Mouse (Mus musculus) adrenal gland, postnatal 10 days (tissue): ENCODE results near the gene Wnk2. TPM values are rescaled to one million over a fixed set of nuclear protein-coding genes. Genes with fewer than 3 reads are reported as not detected.
"Not testable (repeated sequence)": the region's sequence is repeated elsewhere in the genome, so short reads cannot be mapped to it uniquely, and the experiment has no call there.

Experiments used
- DNase-seq: peaks from one replicate; pipeline ENCODE4 v3.0.0; 2021; ENCODE audit warnings: mixed read lengths
- total RNA-seq, 2 experiments: library from RNA; stranded (reverse); gene quantifications; 2 replicates each; pipeline ENCODE4 v1.2.3; 2021

Gene Wnk2
- total RNA-seq, 2 experiments from 2014 or later = 4.1 to 8.3 TPM

GRCm38 (mm10) chr13:49092596-49092995, 55.2 kb downstream of the Wnk2 start:
- no peak for DNase-seq

- no peak for DNase-seq
Measured at GRCm38 (mm10) chr13:49090176-49090575, 57.6 kb downstream of the Wnk2 start.

GRCm38 (mm10) chr13:49088874-49089273, 58.9 kb downstream of the Wnk2 start:
- DNase-seq = peak; percentile 61

- DNase-seq = peak; percentile 59
Measured at GRCm38 (mm10) chr13:49087420-49087819, 60.4 kb downstream of the Wnk2 start.

- DNase-seq = no peak
Measured at GRCm38 (mm10) chr13:49086431-49086830, 61.4 kb downstream of the Wnk2 start.

- DNase-seq = no peak
Measured at GRCm38 (mm10) chr13:49085211-49085610, 62.6 kb downstream of the Wnk2 start.

- no peak for DNase-seq
Measured at GRCm38 (mm10) chr13:49084781-49085180, 63.0 kb downstream of the Wnk2 start.

GRCm38 (mm10) chr13:49083941-49084340, 63.9 kb downstream of the Wnk2 start:
- DNase-seq = no peak

DNA sequence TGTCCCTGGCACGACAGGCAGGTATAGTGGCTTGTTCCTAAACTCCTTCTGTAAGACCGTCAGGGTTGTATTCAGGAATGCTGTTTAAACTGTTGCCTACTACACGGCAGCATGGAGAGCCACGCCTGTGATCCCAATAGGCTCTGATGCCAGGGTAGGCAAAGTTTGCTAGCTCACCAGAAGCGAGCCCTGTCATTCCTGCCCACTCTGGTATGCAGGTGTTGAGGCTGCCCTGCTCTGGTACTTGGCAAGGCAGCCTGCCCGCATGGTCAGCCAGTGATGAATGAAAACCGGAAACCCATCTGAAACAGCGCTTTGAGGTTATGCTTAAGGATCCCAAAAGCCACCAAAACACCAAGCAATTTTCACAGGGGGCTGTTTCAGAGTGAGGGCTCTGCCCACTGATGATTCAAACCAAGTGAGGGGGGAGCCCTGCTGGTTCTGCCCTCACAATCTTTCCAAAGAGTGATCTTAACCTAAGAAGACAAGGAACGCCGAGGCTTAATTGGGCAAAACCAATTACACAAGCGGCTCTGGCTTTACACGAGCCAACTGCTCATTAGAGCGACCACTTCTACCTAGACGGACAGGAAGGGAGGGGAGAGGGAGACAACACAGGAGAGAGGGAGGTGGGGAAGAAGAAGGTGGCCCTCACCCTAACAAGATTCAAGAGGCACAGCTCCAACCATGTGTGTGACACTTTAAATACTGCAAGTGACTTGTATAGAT, 65.5 kb downstream of the Wnk2 start:
- no peak for DNase-seq

GRCm38 (mm10) chr13:49076196-49076595, 71.6 kb downstream of the Wnk2 start:
- no peak for DNase-seq

DNA sequence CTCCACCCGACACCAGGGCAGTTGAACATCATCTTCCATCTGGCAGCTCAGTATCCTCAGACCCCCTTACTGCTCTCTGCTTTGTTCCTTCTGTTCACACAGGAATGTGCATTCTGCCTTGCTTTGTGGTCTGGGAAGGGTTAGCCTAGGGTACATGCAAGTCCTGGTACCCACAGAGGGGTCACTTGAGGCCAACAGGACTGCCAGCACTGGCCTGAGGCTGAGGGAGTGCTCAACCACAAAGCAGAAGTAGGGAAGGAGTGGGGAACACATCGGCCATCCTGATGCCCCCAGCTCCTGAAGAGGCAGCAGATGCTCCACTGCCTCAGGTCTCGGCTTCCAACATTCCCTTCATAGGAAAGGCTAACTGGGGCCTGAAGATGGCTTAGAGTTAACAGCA, 72.4 kb downstream of the Wnk2 start:
- no peak for DNase-seq

DNA sequence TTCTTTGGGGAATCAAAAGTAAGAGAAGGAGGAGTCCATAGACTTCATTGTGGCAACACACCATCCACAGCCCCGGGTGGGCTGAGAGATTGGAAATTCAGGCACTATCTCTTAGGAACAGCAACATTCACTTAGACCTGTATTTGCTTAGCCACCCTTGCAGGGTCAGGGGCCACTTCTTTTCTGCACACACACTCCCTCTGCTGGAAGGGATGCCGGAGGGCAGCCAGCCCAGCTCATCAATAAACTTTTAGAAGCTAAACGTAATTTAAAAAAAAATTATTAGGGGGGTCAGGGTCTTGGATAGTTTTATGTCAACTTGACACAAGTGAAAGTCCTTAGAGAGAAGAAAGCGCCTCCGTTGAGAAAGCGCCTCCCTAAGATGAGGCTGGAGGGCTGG, 74.5 kb downstream of the Wnk2 start:
- DNase-seq = no peak

DNA sequence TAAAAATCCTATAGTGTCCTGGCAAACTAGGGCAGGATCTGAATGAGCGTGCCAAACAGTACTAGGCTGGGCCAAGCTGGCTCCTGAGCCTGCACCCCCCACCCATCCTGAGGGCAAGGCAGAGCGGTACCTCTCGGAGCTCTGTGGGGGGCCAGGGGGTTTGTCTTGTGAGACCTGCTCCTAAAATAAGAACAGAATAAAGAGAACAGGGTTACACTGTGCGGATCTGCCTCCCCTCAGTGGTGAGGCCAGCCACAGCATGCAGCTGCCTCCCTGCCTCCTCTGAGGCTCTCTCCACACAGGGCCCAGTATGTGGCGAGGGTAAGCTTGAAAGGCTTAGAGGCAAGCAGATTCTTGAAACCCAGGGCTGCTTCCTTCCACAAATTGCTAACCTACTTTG, 76.0 kb downstream of the Wnk2 start:
- DNase-seq = no peak

DNA sequence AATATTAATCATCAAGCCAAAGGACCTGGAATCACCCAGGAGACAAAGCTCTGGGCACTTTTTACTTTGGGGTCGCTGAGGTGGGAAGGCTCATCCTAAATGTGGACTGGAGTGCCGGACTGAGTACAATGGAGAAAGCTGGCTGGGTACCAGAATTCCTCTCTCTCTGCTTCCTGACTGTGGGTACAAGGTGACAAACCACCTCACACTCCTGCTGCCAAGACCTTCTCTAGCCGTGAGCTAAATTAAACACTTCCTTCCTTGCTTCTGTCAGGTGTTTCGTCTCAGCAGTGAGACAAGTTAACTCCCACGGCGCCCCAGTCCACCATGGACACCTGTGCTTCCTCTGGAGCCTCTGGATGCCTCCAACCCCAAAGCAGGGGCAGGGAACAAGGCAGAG, 77.8 kb downstream of the Wnk2 start:
- no peak for DNase-seq

DNA sequence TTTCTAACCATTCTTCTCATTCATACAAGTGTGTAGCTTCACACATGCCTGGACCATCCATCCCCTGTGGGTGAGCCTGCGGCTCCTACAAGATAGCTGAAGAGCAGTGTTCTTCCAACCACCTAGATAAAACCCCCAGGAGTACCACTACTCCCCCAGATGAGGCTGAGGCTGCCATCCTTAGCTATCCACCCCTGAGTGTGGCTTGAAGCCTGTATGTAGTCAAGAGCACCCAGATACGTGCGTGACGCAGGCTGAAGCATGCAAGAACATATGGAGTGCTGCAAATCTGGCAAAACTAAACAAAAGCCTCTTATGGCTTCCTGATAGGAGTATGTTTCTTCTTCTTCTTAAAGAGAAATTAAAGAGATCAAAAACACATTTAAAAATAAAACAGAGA, 78.4 kb downstream of the Wnk2 start:
- DNase-seq = no peak

DNA sequence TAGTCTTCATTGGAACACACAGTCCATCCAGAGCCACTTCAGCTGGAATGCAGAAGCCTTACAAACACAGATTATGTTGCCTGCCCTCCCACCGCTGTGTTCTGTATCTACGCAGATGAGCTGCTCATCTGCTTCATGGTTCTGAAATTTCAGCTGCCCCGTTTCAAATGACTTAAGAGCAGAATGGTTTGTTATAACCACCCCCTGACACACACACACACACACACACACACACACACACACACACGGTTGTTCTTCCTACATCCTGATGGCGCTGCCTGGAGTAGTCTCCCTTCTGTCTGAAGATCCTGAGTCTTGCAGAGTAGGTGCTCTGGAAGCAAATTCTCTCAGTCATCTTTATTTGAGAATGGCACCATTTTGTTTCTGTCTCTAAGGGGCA, 83.6 kb downstream of the Wnk2 start:
- no peak for DNase-seq

GRCm38 (mm10) chr13:49060456-49060855, 87.4 kb downstream of the Wnk2 start:
- DNase-seq = no peak

- DNase-seq = peak; percentile 61
Measured at GRCm38 (mm10) chr13:49058528-49058927, 89.3 kb downstream of the Wnk2 start.

DNA sequence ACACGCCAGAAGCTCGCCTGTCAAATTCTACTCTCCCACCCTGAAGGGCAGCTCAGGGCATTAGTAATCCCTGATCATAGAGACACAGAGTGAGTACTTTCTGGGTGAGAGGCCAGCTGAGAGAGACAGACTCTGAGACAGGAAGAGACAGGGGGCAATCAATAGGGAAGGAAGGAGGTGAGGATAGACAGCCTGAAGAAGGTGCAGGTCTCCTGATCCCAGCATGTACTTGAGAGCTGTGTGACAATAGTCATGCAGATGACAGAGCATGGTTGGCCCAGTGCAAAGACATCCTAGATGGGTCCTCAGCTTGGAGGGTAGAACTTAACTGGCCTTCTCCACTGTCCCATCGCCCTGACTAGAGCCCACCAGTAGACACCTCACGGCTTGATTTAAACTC, 91.5 kb downstream of the Wnk2 start:
- DNase-seq = no peak

DNA sequence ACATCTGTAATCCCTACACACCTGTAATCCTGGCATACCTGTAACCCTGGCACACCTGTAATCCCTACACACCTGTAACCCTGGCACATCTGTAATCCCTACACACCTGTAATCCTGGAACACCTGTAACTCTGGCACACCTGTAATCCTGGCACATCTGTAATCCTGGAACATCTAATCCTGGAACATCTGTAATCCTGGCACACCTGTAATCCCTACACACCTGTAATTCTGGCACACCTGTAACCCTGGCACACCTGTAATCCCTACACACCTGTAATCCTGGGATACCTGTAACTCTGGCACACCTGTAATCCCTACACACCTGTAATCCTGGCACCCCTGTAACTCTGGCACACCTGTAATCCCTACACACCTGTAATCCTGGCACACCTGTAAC, 93.1 kb downstream of the Wnk2 start:
- not testable (repeated sequence) for DNase-seq

- no peak for DNase-seq
Measured at GRCm38 (mm10) chr13:49053333-49053732, 94.5 kb downstream of the Wnk2 start.

GRCm38 (mm10) chr13:49052512-49052911, 95.3 kb downstream of the Wnk2 start:
- DNase-seq = peak; percentile 43

DNA sequence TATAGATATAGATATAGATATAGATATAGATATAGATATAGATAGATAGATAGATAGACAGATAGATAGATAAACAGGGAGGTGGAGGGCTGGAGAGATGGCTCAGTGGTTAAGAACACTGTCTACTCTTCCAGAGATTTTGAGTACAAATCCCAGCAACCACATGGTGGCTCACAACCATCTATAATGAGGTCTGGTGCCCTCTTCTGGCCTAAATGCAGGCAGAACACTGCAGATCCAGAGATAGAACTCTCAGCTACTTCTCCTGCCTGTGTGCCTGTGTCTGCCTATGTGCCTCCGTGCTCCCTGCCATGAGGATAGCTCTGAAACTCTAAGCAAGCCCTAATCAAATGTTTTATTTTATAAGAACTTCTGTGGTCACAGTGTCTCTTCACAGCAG, 100.4 kb downstream of the Wnk2 start:
- no peak for DNase-seq

DNA sequence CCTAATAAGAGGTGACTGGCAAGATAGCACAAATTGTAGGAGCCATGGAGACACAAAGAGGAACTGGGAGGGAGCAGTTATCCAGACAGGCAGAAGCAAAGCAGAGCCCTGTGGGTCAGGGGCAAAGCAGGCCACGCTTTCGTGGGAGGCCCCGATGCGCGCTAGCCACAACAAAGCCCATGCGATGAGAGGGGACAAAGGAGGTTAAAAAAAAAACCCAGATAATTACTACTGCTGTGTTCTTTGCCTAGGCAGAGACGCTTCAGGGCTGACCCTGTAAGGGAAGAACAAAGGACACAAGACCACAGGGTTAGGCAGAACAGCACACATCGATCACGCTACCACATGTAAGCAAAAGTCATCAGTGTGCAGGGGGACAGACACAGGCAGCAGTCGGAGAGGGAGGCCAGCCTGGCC, 103.7 kb downstream of the Wnk2 start:
- no peak for DNase-seq

DNA sequence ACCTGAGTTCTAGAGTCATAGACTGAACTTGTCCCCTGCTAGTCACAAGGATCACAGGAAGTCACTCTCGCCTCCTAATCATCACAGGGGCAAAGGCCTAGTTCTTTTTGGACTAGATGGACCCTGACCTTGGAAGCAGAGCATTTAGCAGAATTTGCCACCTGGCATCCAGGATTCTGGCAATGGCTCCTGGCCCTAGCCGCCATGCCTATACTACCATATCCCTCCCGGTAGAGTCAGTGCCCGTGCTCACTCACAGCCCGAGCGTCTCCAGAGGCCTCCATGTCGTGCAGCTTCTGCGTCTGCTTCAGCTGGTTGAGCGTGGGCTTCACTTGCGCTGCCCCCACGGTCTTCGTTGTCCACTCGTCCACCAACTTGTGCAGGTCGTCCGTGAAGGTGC, 105.4 kb downstream of the Wnk2 start:
- DNase-seq = no peak
